Mouse (Mus musculus): ENCODE results near the gene Cdk14. TPM values are rescaled to one million over a fixed set of nuclear protein-coding genes. Genes with fewer than 3 reads are reported as not detected.
"Not testable (repeated sequence)": the region's sequence is repeated elsewhere in the genome, so short reads cannot be mapped to it uniquely, and the experiment has no call there.

The Cdk14 gene
- polyA plus RNA-seq, 1 experiment from 2014 or later: 22.7 TPM

GRCm38 (mm10) chr5:4917274-4917673 lies 502.8 kb downstream of the Cdk14 start:
- ATAC-seq (ENCODE audit: insufficient number of reproducible peaks, low FRiP score, low TSS enrichment, low read depth): no peak
- Histone ChIP-seq H3K36me3 (ENCODE audit: control insufficient read depth, insufficient read depth, low read length) (no peaks in the 10 kb centered on the region), H3K4me3 (ENCODE audit: low read depth, low read length) (no peak overlapping the region), H3K27me3 (ENCODE audit: control insufficient read depth, insufficient read depth, low read length) (no peaks in the 10 kb centered on the region), H3K4me2 (ENCODE audit: low read depth, severe bottlenecking) (no peak overlapping the region), H3K27ac (replicated peaks; ENCODE audit: low read depth, low read length) (no peak overlapping the region), H3K9me3 (ENCODE audit: control insufficient read depth, low read length) (no peaks in the 10 kb centered on the region), H3K9ac (ENCODE audit: low read length) (no peak overlapping the region), H3K4me1 (ENCODE audit: control insufficient read depth, insufficient read depth, low read length) (no peaks in the 10 kb centered on the region; the same call in 1 of the 2 replicates)
- DNase-seq (ENCODE audit: low spot score): no peak
- WGBS: 83% methylated on average over 4 of the region's 4 CpGs

GRCm38 (mm10) chr5:4916390-4917273 lies 503.5 kb downstream of the Cdk14 start:
- no peaks in the 10 kb centered on the region; the same call in 1 of the 2 replicates for H3K4me1 ChIP-seq (ENCODE audit: control insufficient read depth, insufficient read depth, low read length)
- no peak for ATAC-seq (ENCODE audit: insufficient number of reproducible peaks, low FRiP score, low TSS enrichment, low read depth)
- no peak overlapping the region for H3K4me2 ChIP-seq (ENCODE audit: low read depth, severe bottlenecking)
- H3K27me3 ChIP-seq (ENCODE audit: control insufficient read depth, insufficient read depth, low read length): no peaks in the 10 kb centered on the region
- no peaks in the 10 kb centered on the region for H3K36me3 ChIP-seq (ENCODE audit: control insufficient read depth, insufficient read depth, low read length)
- no peaks in the 10 kb centered on the region for H3K9me3 ChIP-seq (ENCODE audit: control insufficient read depth, low read length)
- 81% methylated on average over 10 of the region's 10 CpGs for WGBS
- no peak overlapping the region for H3K9ac ChIP-seq (ENCODE audit: low read length)
- no peak overlapping the region for H3K4me3 ChIP-seq (ENCODE audit: low read depth, low read length)
- no peak for DNase-seq (ENCODE audit: low spot score)
- H3K27ac ChIP-seq (replicated peaks; ENCODE audit: low read depth, low read length): no peak overlapping the region

- not testable (repeated sequence) for H3K4me3 ChIP-seq (ENCODE audit: low read depth, low read length); ATAC-seq (ENCODE audit: insufficient number of reproducible peaks, low FRiP score, low TSS enrichment, low read depth); H3K9me3 ChIP-seq (ENCODE audit: control insufficient read depth, low read length); H3K4me1 ChIP-seq (ENCODE audit: control insufficient read depth, insufficient read depth, low read length); H3K4me2 ChIP-seq (ENCODE audit: low read depth, severe bottlenecking); H3K36me3 ChIP-seq (ENCODE audit: control insufficient read depth, insufficient read depth, low read length); DNase-seq (ENCODE audit: low spot score); H3K27me3 ChIP-seq (ENCODE audit: control insufficient read depth, insufficient read depth, low read length); H3K27ac ChIP-seq (replicated peaks; ENCODE audit: low read depth, low read length); H3K9ac ChIP-seq (ENCODE audit: low read length)
- 86% methylated on average over 3 of the region's 3 CpGs for WGBS
Measured at GRCm38 (mm10) chr5:4904911-4905310, 515.2 kb downstream of the Cdk14 start.

- Histone ChIP-seq H3K4me2 (ENCODE audit: low read depth, severe bottlenecking) (no peak overlapping the region), H3K4me3 (ENCODE audit: low read depth, low read length) (no peak overlapping the region), H3K36me3 (ENCODE audit: control insufficient read depth, insufficient read depth, low read length) (no peaks in the 10 kb centered on the region), H3K27me3 (ENCODE audit: control insufficient read depth, insufficient read depth, low read length) (no peaks in the 10 kb centered on the region), H3K4me1 (ENCODE audit: control insufficient read depth, insufficient read depth, low read length) (no peaks in the 10 kb centered on the region), H3K27ac (replicated peaks; ENCODE audit: low read depth, low read length) (no peak overlapping the region), H3K9me3 (ENCODE audit: control insufficient read depth, low read length) (no peaks in the 10 kb centered on the region), H3K9ac (ENCODE audit: low read length) (no peak overlapping the region)
- WGBS: 96% methylated on average over 2 of the region's 2 CpGs
- ATAC-seq (ENCODE audit: insufficient number of reproducible peaks, low FRiP score, low TSS enrichment, low read depth): no peak
- DNase-seq (ENCODE audit: low spot score): no peak
Measured at GRCm38 (mm10) chr5:4898241-4898640, 521.9 kb downstream of the Cdk14 start.

GRCm38 (mm10) chr5:4894988-4895387 lies 525.1 kb downstream of the Cdk14 start:
- H3K4me3 ChIP-seq (ENCODE audit: low read depth, low read length): no peak overlapping the region
- H3K27ac ChIP-seq (replicated peaks; ENCODE audit: low read depth, low read length): no peak overlapping the region
- H3K4me1 ChIP-seq (ENCODE audit: control insufficient read depth, insufficient read depth, low read length): no peaks in the 10 kb centered on the region
- DNase-seq (ENCODE audit: low spot score): no peak
- WGBS: 55% methylated on average over 3 of the region's 3 CpGs
- H3K9me3 ChIP-seq (ENCODE audit: control insufficient read depth, low read length): no peaks in the 10 kb centered on the region
- H3K4me2 ChIP-seq (ENCODE audit: low read depth, severe bottlenecking): no peak overlapping the region
- no peak overlapping the region for H3K9ac ChIP-seq (ENCODE audit: low read length)
- H3K36me3 ChIP-seq (ENCODE audit: control insufficient read depth, insufficient read depth, low read length): no peaks in the 10 kb centered on the region
- ATAC-seq (ENCODE audit: insufficient number of reproducible peaks, low FRiP score, low TSS enrichment, low read depth): no peak
- H3K27me3 ChIP-seq (ENCODE audit: control insufficient read depth, insufficient read depth, low read length): no peaks in the 10 kb centered on the region

GRCm38 (mm10) chr5:4893852-4894207 lies 526.3 kb downstream of the Cdk14 start:
- H3K4me3 ChIP-seq (ENCODE audit: low read depth, low read length): no peak overlapping the region
- no peaks in the 10 kb centered on the region for H3K9me3 ChIP-seq (ENCODE audit: control insufficient read depth, low read length)
- 86% methylated on average over 5 of the region's 5 CpGs for WGBS
- H3K9ac ChIP-seq (ENCODE audit: low read length): no peak overlapping the region
- no peaks in the 10 kb centered on the region for H3K4me1 ChIP-seq (ENCODE audit: control insufficient read depth, insufficient read depth, low read length)
- H3K27ac ChIP-seq (replicated peaks; ENCODE audit: low read depth, low read length): no peak overlapping the region
- no peak for ATAC-seq (ENCODE audit: insufficient number of reproducible peaks, low FRiP score, low TSS enrichment, low read depth)
- H3K4me2 ChIP-seq (ENCODE audit: low read depth, severe bottlenecking): no peak overlapping the region
- DNase-seq (ENCODE audit: low spot score): no peak
- H3K36me3 ChIP-seq (ENCODE audit: control insufficient read depth, insufficient read depth, low read length): no peaks in the 10 kb centered on the region
- no peaks in the 10 kb centered on the region for H3K27me3 ChIP-seq (ENCODE audit: control insufficient read depth, insufficient read depth, low read length)

- Histone ChIP-seq H3K27me3 (ENCODE audit: control insufficient read depth, insufficient read depth, low read length) (no peaks in the 10 kb centered on the region), H3K4me2 (ENCODE audit: low read depth, severe bottlenecking) (no peak overlapping the region), H3K4me3 (ENCODE audit: low read depth, low read length) (no peak overlapping the region), H3K36me3 (ENCODE audit: control insufficient read depth, insufficient read depth, low read length) (no peaks in the 10 kb centered on the region), H3K4me1 (ENCODE audit: control insufficient read depth, insufficient read depth, low read length) (no peaks in the 10 kb centered on the region), H3K9me3 (ENCODE audit: control insufficient read depth, low read length) (no peaks in the 10 kb centered on the region), H3K9ac (ENCODE audit: low read length) (no peak overlapping the region), H3K27ac (replicated peaks; ENCODE audit: low read depth, low read length) (no peak overlapping the region)
- 86% methylated on average over 5 of the region's 5 CpGs for WGBS
- ATAC-seq (ENCODE audit: insufficient number of reproducible peaks, low FRiP score, low TSS enrichment, low read depth): no peak
- no peak for DNase-seq (ENCODE audit: low spot score)
Measured at GRCm38 (mm10) chr5:4893206-4893851, 526.8 kb downstream of the Cdk14 start.

GRCm38 (mm10) chr5:4892734-4893133 lies 527.4 kb downstream of the Cdk14 start:
- DNase-seq (ENCODE audit: low spot score) (no peak), ATAC-seq (ENCODE audit: insufficient number of reproducible peaks, low FRiP score, low TSS enrichment, low read depth) (no peak)
- Histone ChIP-seq H3K27me3 (ENCODE audit: control insufficient read depth, insufficient read depth, low read length) (no peaks in the 10 kb centered on the region), H3K36me3 (ENCODE audit: control insufficient read depth, insufficient read depth, low read length) (no peaks in the 10 kb centered on the region), H3K4me3 (ENCODE audit: low read depth, low read length) (no peak overlapping the region), H3K9ac (ENCODE audit: low read length) (no peak overlapping the region), H3K27ac (replicated peaks; ENCODE audit: low read depth, low read length) (no peak overlapping the region), H3K4me1 (ENCODE audit: control insufficient read depth, insufficient read depth, low read length) (no peaks in the 10 kb centered on the region), H3K9me3 (ENCODE audit: control insufficient read depth, low read length) (no peaks in the 10 kb centered on the region), H3K4me2 (ENCODE audit: low read depth, severe bottlenecking) (no peak overlapping the region)
- 88% methylated on average over 4 of the region's 4 CpGs for WGBS

Data from limb, embryonic 11.5 days (tissue).